Mouse (Mus musculus) myocyte (in vitro differentiated cells): ENCODE results near the gene Ephb3. TPM values are rescaled to one million over a fixed set of nuclear protein-coding genes. Genes with fewer than 3 reads are reported as not detected.

ENCODE experiments used
- H3K27me3 ChIP-seq: one replicate; pipeline ENCODE4 v1.6.1; 2011; ENCODE audit not compliant: control insufficient read depth, insufficient read depth, insufficient read length
- H3K36me3 ChIP-seq: one replicate; pipeline ENCODE4 v1.6.1; 2011; ENCODE audit not compliant: control insufficient read depth, insufficient read depth
- H3K4me2 ChIP-seq: one replicate; pipeline ENCODE4 v1.6.1; 2011; ENCODE audit warnings: low read depth, control low read depth
- H3K4me3 ChIP-seq: one replicate; pipeline ENCODE4 v1.5.1; 2011; ENCODE audit warnings: mild to moderate bottlenecking, control low read depth, moderate library complexity
- H3K79me2 ChIP-seq: one replicate; pipeline ENCODE4 v1.6.1; 2011; ENCODE audit not compliant: control insufficient read depth, insufficient read depth
- H3ac ChIP-seq: one replicate; pipeline ENCODE4 v1.6.1; 2011; ENCODE audit not compliant: control insufficient read depth, insufficient read length
- CEBPB ChIP-seq: IDR thresholded peaks from 2 replicates; pipeline ENCODE4 v1.6.1; 2011; ENCODE audit warnings: mild to moderate bottlenecking, moderate library complexity; ENCODE audit not compliant: poor library complexity, insufficient read depth, severe bottlenecking
- E2F4 ChIP-seq: IDR thresholded peaks from one replicate; pipeline ENCODE4 v1.6.1; 2011; ENCODE audit warnings: mild to moderate bottlenecking, control low read depth, moderate library complexity; ENCODE audit not compliant: insufficient read depth
- MAX ChIP-seq: IDR thresholded peaks from one replicate; pipeline ENCODE4 v1.6.1; 2011; ENCODE audit warnings: low read depth, mild to moderate bottlenecking, control low read depth
- MYOD1 ChIP-seq, 3 experiments: IDR thresholded peaks; one replicate each; pipeline ENCODE4 v1.6.1; 2011; ENCODE audit warnings: control low read depth in 2 of 3, low read depth in 2 of 3, mild to moderate bottlenecking in 2 of 3, moderate library complexity in 1 of 3; ENCODE audit not compliant: insufficient read length in 2 of 3, control insufficient read depth in 1 of 3
- MYOG ChIP-seq, 3 experiments: IDR thresholded peaks; one replicate each; pipeline ENCODE4 v1.6.1; 2011; ENCODE audit warnings: control low read depth in 2 of 3, low read depth in 2 of 3, mild to moderate bottlenecking in 2 of 3; ENCODE audit not compliant: insufficient read length in 2 of 3, control insufficient read depth in 1 of 3, insufficient read depth in 1 of 3
- POLR2A ChIP-seq: IDR thresholded peaks from one replicate; pipeline ENCODE4 v1.6.1; 2011; ENCODE audit warnings: low read depth, mild to moderate bottlenecking, control low read depth, moderate library complexity; ENCODE audit not compliant: insufficient read length
- POLR2AphosphoS2 ChIP-seq: IDR thresholded peaks from one replicate; pipeline ENCODE4 v1.6.1; 2011; ENCODE audit warnings: low read depth, control low read depth; ENCODE audit not compliant: insufficient read length
- REST ChIP-seq: IDR thresholded peaks from one replicate; pipeline ENCODE4 v1.6.1; 2011; ENCODE audit warnings: mild to moderate bottlenecking, control low read depth, moderate library complexity; ENCODE audit not compliant: insufficient read depth, insufficient read length
- SRF ChIP-seq: IDR thresholded peaks from one replicate; pipeline ENCODE4 v1.6.1; 2011; ENCODE audit warnings: low read depth; ENCODE audit not compliant: control insufficient read depth, insufficient read length
- TCF12 ChIP-seq: IDR thresholded peaks from one replicate; pipeline ENCODE4 v1.6.1; 2011; ENCODE audit warnings: mild to moderate bottlenecking, control low read depth; ENCODE audit not compliant: poor library complexity, insufficient read depth, severe bottlenecking
- TCF3 ChIP-seq: IDR thresholded peaks from one replicate; pipeline ENCODE4 v1.6.1; 2011; ENCODE audit warnings: low read depth, control low read depth; ENCODE audit not compliant: insufficient read length
- USF1 ChIP-seq: IDR thresholded peaks from one replicate; pipeline ENCODE4 v1.6.1; 2011; ENCODE audit warnings: low read depth, mild to moderate bottlenecking, control low read depth, moderate library complexity
- polyA plus RNA-seq: library from polyadenylated mRNA; unstranded; fragments of >200 nt; fragmentation: generic; extraction: Trizol; gene quantifications from one replicate; pipeline ENCODE4 v1.2.1, GENCODE M21; 2012; ENCODE audit warnings: missing spikeins

The Ephb3 gene
- polyA plus RNA-seq, 1 experiment = 30.6 TPM

- H3K36me3 ChIP-seq = no peaks in the 10 kb centered on the region
- no peak overlapping the region for H3K4me3 ChIP-seq
- H3K79me2 ChIP-seq = no peaks in the 10 kb centered on the region
- no peak overlapping the region for H3ac ChIP-seq
- no peak overlapping the region for H3K4me2 ChIP-seq
- H3K27me3 ChIP-seq = no peaks in the 10 kb centered on the region
- TF ChIP-seq TCF3 = no peak
- TF ChIP-seq MYOG (IDR thresholded peaks at IDR 0.05; ENCODE audit: control insufficient read depth in 1 of 3, insufficient read depth in 1 of 3, insufficient read length in 2 of 3, low read depth in 2 of 3) = no peak
- no peak for TF ChIP-seq MAX
- no peak for TF ChIP-seq TCF12
- no peak for TF ChIP-seq REST
- no peak for TF ChIP-seq SRF
- TF ChIP-seq USF1 = no peak
- TF ChIP-seq POLR2A = no peak
- no peak for TF ChIP-seq CEBPB
- TF ChIP-seq E2F4 = no peak
- TF ChIP-seq POLR2AphosphoS2 = no peak
- TF ChIP-seq MYOD1 (IDR thresholded peaks at IDR 0.05; ENCODE audit: control insufficient read depth in 1 of 3, insufficient read length in 2 of 3, low read depth in 2 of 3) = no peak
These were observed 38.4 kb downstream of the Ephb3 start for GRCm38 (mm10) chr16:21242946-21243345.

DNA sequence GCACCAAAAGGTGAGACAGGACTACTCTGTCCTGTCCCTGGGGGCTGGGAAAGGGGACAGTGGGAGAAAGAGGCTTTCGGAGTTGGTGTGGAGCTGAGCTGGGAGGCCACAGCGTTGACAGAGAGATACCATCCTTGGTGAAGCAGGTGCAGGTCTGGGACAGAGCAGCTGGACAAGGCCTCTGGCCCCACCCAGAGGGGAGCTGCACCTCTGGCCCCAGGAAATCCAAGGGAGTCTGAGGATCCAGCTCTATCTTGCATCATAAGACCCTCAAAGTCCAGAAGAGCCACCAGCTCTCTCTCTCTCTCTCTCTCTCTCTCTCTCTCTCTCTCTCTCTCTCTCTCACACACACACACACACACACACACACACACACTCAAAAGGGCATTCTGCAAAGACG lies 40.2 kb downstream of the Ephb3 start:
- Histone ChIP-seq H3K36me3 (no peaks in the 10 kb centered on the region), H3K4me2 (peak overlapping the region; percentile 43), H3K27me3 (no peaks in the 10 kb centered on the region), H3K79me2 (no peaks in the 10 kb centered on the region), H3K4me3 (no peak overlapping the region), H3ac (no peak overlapping the region)
- no peak for TF ChIP-seq E2F4
- peak in 2 of 3 experiments; percentile 4 to 68 for TF ChIP-seq MYOD1 (IDR thresholded peaks at IDR 0.05; ENCODE audit: control insufficient read depth in 1 of 3, insufficient read length in 2 of 3, low read depth in 2 of 3)
- peak in 1 of 3 experiments; percentile 78 for TF ChIP-seq MYOG (IDR thresholded peaks at IDR 0.05; ENCODE audit: control insufficient read depth in 1 of 3, insufficient read depth in 1 of 3, insufficient read length in 2 of 3, low read depth in 2 of 3)

DNA sequence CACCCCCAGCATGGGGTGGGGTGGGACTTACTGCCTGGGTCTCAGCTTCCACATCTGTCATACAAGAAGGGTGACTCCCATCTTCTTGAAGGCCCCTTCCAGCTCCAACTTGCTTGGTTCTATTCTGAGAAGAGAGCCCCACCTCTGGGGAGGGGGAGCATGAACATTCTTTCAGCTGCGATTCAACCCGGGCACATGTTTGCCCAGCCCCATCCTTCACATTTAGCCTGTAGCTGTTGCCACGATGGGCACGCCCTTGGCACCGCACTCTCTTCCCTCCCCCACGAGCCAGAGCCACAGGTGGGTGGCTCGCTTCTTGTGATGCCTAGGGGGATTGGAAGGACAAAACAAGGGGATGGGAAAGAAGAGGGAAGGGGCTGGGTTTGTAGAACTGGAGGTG lies 40.8 kb downstream of the Ephb3 start:
- H3ac ChIP-seq = no peak overlapping the region
- TF ChIP-seq SRF (no peak), MYOD1 (IDR thresholded peaks at IDR 0.05; ENCODE audit: control insufficient read depth in 1 of 3, insufficient read length in 2 of 3, low read depth in 2 of 3) (peak in 2 of 3 experiments; percentile 40 to 83), MYOG (IDR thresholded peaks at IDR 0.05; ENCODE audit: control insufficient read depth in 1 of 3, insufficient read depth in 1 of 3, insufficient read length in 2 of 3, low read depth in 2 of 3) (peak; percentile 3 to 86 (median 55))
- no peaks in the 10 kb centered on the region for H3K36me3 ChIP-seq
- peak overlapping the region; percentile 43 for H3K4me2 ChIP-seq
- H3K79me2 ChIP-seq = no peaks in the 10 kb centered on the region
- H3K4me3 ChIP-seq = no peak overlapping the region
- H3K27me3 ChIP-seq = no peaks in the 10 kb centered on the region

- H3K36me3 ChIP-seq = no peaks in the 10 kb centered on the region
- TF ChIP-seq TCF12 = no peak
- TF ChIP-seq MYOD1 (IDR thresholded peaks at IDR 0.05; ENCODE audit: control insufficient read depth in 1 of 3, insufficient read length in 2 of 3, low read depth in 2 of 3) = no peak
- H3K27me3 ChIP-seq = no peaks in the 10 kb centered on the region
- no peaks in the 10 kb centered on the region for H3K79me2 ChIP-seq
- H3ac ChIP-seq = no peak overlapping the region
- peak overlapping the region; percentile 86 for H3K4me2 ChIP-seq
- H3K4me3 ChIP-seq = peak overlapping the region; percentile 8
These were observed 41.4 kb downstream of the Ephb3 start for GRCm38 (mm10) chr16:21245931-21246390.

DNA sequence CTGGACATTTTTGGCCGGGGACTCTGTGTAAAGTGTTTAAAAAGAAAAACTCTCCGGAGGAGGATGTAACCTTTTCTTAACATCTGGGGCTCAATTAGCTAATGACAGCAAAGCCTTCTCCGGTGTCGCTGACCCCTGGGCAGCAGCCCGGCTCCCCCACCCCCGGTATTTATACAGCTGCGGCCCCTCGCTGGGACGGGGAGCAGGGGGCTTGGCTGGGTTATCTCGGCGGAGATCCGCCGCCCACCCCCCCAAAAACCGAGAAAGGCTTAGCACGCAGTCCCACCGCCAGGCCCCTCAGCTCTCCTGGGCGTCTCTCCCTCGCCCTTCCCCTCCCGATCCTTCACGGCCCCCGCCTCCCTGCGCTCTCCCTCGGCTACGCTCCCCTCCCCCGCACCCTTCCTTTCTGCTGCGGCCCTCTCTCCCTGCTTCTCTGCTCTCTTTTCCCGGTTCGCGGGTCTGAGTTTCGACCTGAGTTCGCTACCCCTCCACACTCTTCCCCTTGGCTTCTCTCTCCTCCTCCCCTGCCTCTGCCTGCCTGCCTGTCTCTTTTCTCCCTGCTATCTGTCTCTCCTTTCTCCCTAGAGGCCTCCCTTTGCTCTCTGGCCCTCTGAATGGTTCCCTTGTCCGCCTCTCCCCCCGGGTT lies 42.0 kb downstream of the Ephb3 start:
- Histone ChIP-seq H3K27me3 (no peaks in the 10 kb centered on the region), H3K79me2 (no peaks in the 10 kb centered on the region), H3ac (no peak overlapping the region), H3K4me3 (peak overlapping the region; percentile 8), H3K36me3 (no peaks in the 10 kb centered on the region), H3K4me2 (peak overlapping the region; percentile 86)
- TF ChIP-seq CEBPB = no peak
- TF ChIP-seq TCF3 = no peak
- no peak for TF ChIP-seq POLR2A
- no peak for TF ChIP-seq MAX
- TF ChIP-seq MYOG (IDR thresholded peaks at IDR 0.05; ENCODE audit: control insufficient read depth in 1 of 3, insufficient read depth in 1 of 3, insufficient read length in 2 of 3, low read depth in 2 of 3) = no peak
- no peak for TF ChIP-seq E2F4
- no peak for TF ChIP-seq MYOD1 (IDR thresholded peaks at IDR 0.05; ENCODE audit: control insufficient read depth in 1 of 3, insufficient read length in 2 of 3, low read depth in 2 of 3)
- TF ChIP-seq REST = no peak
- TF ChIP-seq TCF12 = no peak
- no peak for TF ChIP-seq SRF
- TF ChIP-seq POLR2AphosphoS2 = no peak
- no peak for TF ChIP-seq USF1
